Mouse (Mus musculus): Measurements from ENCODE around the gene Ranbp3.

DNA sequence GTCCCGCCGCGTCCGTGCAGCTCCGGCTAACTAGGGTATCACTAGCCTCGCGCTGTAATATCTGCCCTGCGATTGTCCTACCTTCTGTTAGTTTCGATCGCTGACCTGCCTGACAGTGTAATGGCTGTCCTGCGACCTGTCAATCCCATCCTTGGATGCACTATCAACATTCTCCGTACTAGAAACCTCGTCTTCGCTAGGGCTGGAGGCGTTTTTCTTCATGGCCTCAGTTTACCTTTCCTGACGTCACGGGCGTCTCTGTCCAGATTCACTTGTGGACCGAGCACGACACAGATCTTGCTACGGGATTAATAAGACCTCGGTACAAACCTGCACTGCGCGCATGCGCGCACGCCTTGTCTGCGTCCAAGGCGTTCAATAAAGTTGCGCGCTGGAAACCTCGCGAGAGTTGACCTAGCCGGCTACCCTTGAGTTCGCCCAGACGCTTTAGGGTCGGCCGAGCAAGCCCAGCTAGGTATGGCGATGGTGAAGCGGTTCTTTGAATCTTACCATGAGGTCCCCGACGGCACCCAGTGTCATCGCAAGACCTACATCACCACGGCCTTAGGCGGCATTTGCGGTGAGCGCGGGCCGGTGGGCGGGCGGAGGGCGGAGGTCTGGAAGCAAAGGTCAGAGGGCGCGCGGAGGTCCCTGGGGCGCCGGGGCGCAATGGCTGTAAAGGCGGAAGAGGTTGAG, 44.4 kb downstream of the Ranbp3 start, which contains the start of the genes Ndufa11 and Vmac:
- no peak for TF ChIP-seq CTCF (IDR thresholded peaks at IDR 0.05; ENCODE audit: low read depth)
- TF ChIP-seq EP300 (IDR thresholded peaks at IDR 0.05; ENCODE audit: low read depth), result peak; percentile 78; the same call in 1 of the 2 replicates

Data from liver, postnatal 0 days (tissue).